Mouse (Mus musculus) midbrain, postnatal 0 days (tissue): ENCODE data around the gene Rftn1. TPM values are rescaled to one million over a fixed set of nuclear protein-coding genes. Genes with fewer than 3 reads are reported as not detected.

Source experiments
- ATAC-seq: fragments of 200-750 bp; cut with Nextera tagmentation; 2 replicates; pipeline ENCODE4 v1.8.0; 2017; ENCODE audit warnings: moderate number of reproducible peaks, mild to moderate bottlenecking, moderate TSS enrichment, moderate library complexity; ENCODE audit not compliant: low FRiP score
- DNase-seq: peaks from one replicate; pipeline ENCODE4 v3.0.0-alpha.2; 2015; ENCODE audit warnings: low spot score
- H3K27ac ChIP-seq: fragments of 300-500 bp; sonication (generic); 2 replicates; pipeline ENCODE4 v1.5.1; 2014; ENCODE audit warnings: low read depth, mild to moderate bottlenecking, low read length, mixed read lengths
- H3K27me3 ChIP-seq: fragments of 300-500 bp; sonication (generic); 2 replicates; pipeline ENCODE4 v1.6.1; 2014; ENCODE audit warnings: low read length, control low read depth, mixed read lengths; ENCODE audit not compliant: insufficient read depth
- H3K36me3 ChIP-seq: fragments of 300-500 bp; sonication (generic); 2 replicates; pipeline ENCODE4 v1.6.1; 2014; ENCODE audit warnings: low read length, control low read depth, mixed read lengths; ENCODE audit not compliant: insufficient read depth
- H3K4me1 ChIP-seq: fragments of 300-500 bp; sonication (generic); 2 replicates; pipeline ENCODE4 v1.6.1; 2014; ENCODE audit warnings: mild to moderate bottlenecking, control low read depth, antibody characterized with exemption, low read length, mixed read lengths; ENCODE audit not compliant: insufficient read depth
- H3K4me2 ChIP-seq: fragments of 300-500 bp; sonication (generic); 2 replicates; pipeline ENCODE4 v1.6.1; 2014; ENCODE audit warnings: low read depth, mild to moderate bottlenecking, low read length, mixed read lengths; ENCODE audit not compliant: poor library complexity, severe bottlenecking
- H3K4me3 ChIP-seq: fragments of 300-500 bp; sonication (generic); 2 replicates; pipeline ENCODE4 v1.5.1; 2014; ENCODE audit warnings: low read depth, mild to moderate bottlenecking, low read length, moderate library complexity
- H3K9ac ChIP-seq: fragments of 300-500 bp; sonication (generic); replicated peaks from 2 replicates; pipeline ENCODE4 v1.6.1; 2014; ENCODE audit warnings: mild to moderate bottlenecking, low read length, moderate library complexity, mixed read lengths; ENCODE audit not compliant: poor library complexity, severe bottlenecking
- H3K9me3 ChIP-seq: fragments of 300-500 bp; sonication (generic); 2 replicates; pipeline ENCODE4 v1.6.1; 2016; ENCODE audit warnings: low read length, control low read depth
- CTCF ChIP-seq: IDR thresholded peaks from 2 replicates; pipeline ENCODE4 v1.5.1; 2016; ENCODE audit warnings: antibody characterized with exemption, mild to moderate bottlenecking
- WGBS: fragments of 180-500 bp; shearing (Covaris S2); extraction: QIAGEN DNeasy Blood & Tissue Kit; methylation state at CpG from one replicate; pipeline ENCODE4 v1.1.7; 2014; 5-methylcytosine and 5-hydroxymethylcytosine counted together
- polyA plus RNA-seq: library from polyadenylated mRNA; unstranded; fragments of >200 nt; fragmentation: Nextera tagmentation; extraction: Ambion mirVana; gene quantifications from 2 replicates; pipeline ENCODE4 v1.2.1, GENCODE M21; 2015
- total RNA-seq: library from RNA; depleted of rRNA; stranded (reverse); fragments of >200 nt; gene quantifications from 2 replicates; pipeline ENCODE4 v1.2.3, GENCODE M21; 2014

Rftn1 gene
- total and polyA plus RNA-seq, 2 experiments from 2014 or later = 28.2 to 46.4 TPM

- WGBS = 80% methylated on average over 12 of the region's 12 CpGs
- Histone ChIP-seq H3K4me2 (peak overlapping the region; percentile 92), H3K36me3 (no peaks in the 10 kb centered on the region), H3K9ac (no peak overlapping the region), H3K4me3 (peak overlapping the region; percentile 75; the same call in 1 of the 2 replicates), H3K27ac (no peak overlapping the region), H3K9me3 (no peaks in the 10 kb centered on the region), H3K4me1 (peaks cover 22% of the 10 kb centered on the region), H3K27me3 (no peaks in the 10 kb centered on the region; the same call in 1 of the 2 replicates)
- ATAC-seq (no peak), DNase-seq (no peak)
- no peak for TF ChIP-seq CTCF
Measured at GRCm38 (mm10) chr17:50188662-50189345, 1.7 kb downstream of the Rftn1 start.

GRCm38 (mm10) chr17:50185616-50186015, 4.9 kb downstream of the Rftn1 start:
- Histone ChIP-seq H3K4me3 (no peak overlapping the region), H3K4me1 (peaks cover 12% of the 10 kb centered on the region; the same call in 1 of the 2 replicates), H3K27me3 (no peaks in the 10 kb centered on the region; the same call in 1 of the 2 replicates), H3K9ac (no peak overlapping the region), H3K9me3 (no peaks in the 10 kb centered on the region), H3K4me2 (no peak overlapping the region), H3K36me3 (no peaks in the 10 kb centered on the region), H3K27ac (no peak overlapping the region)
- ATAC-seq = no peak
- DNase-seq = no peak
- TF ChIP-seq CTCF = no peak
- 93% methylated on average over 5 of the region's 5 CpGs for WGBS

- Histone ChIP-seq H3K9ac (no peak overlapping the region), H3K4me2 (no peak overlapping the region), H3K27ac (no peak overlapping the region), H3K4me3 (no peak overlapping the region), H3K27me3 (no peaks in the 10 kb centered on the region), H3K36me3 (no peaks in the 10 kb centered on the region), H3K9me3 (no peaks in the 10 kb centered on the region), H3K4me1 (peaks cover 12% of the 10 kb centered on the region; the same call in 1 of the 2 replicates)
- no peak for TF ChIP-seq CTCF
- DNase-seq (no peak), ATAC-seq (no peak)
- 79% methylated on average over 4 of the region's 4 CpGs for WGBS
Measured at GRCm38 (mm10) chr17:50185083-50185482, 5.4 kb downstream of the Rftn1 start.

GRCm38 (mm10) chr17:50184217-50185038, 6.0 kb downstream of the Rftn1 start:
- DNase-seq = no peak
- peak overlapping the region; percentile 26 for H3K27ac ChIP-seq

DNA sequence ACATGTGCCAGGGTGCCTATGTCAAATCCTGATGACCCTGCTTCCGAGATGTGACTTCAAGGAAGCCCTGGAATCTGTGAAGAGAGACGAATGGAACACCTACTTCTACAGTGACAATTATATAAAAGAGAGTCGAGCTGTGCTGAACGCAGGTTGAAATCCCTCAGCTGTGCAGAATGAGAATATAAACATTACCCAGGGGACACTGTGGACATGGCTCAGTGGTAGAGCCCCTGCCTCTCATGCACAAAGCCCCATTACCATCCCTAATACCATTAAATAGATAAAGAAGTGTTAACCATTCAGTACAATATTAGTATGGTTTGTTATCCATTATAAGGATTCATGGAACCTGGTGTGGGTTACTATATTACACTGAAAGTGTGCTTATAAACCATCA, 7.2 kb downstream of the Rftn1 start:
- TF ChIP-seq CTCF = no peak
- H3K27me3 ChIP-seq = no peaks in the 10 kb centered on the region
- peaks cover 12% of the 10 kb centered on the region; the same call in 1 of the 2 replicates for H3K4me1 ChIP-seq
- no peaks in the 10 kb centered on the region for H3K36me3 ChIP-seq
- H3K9me3 ChIP-seq = no peaks in the 10 kb centered on the region
- no peak for DNase-seq
- no peak overlapping the region for H3K9ac ChIP-seq
- H3K4me3 ChIP-seq = no peak overlapping the region
- 48% methylated on average over 4 of the region's 4 CpGs for WGBS
- no peak for ATAC-seq
- no peak overlapping the region for H3K4me2 ChIP-seq
- no peak overlapping the region for H3K27ac ChIP-seq

More at GRCm38 (mm10) chr17:50184217-50185038, 6.0 kb downstream of the Rftn1 start:
- H3K4me2 ChIP-seq = no peak overlapping the region
- ATAC-seq = no peak
- TF ChIP-seq CTCF = no peak
- no peaks in the 10 kb centered on the region for H3K36me3 ChIP-seq
- peaks cover 12% of the 10 kb centered on the region; the same call in 1 of the 2 replicates for H3K4me1 ChIP-seq
- no peak overlapping the region; the same call in 1 of the 2 replicates for H3K9ac ChIP-seq
- H3K27me3 ChIP-seq = no peaks in the 10 kb centered on the region
- WGBS = 41% methylated on average over 12 of the region's 12 CpGs
- H3K4me3 ChIP-seq = no peak overlapping the region
- H3K9me3 ChIP-seq = no peaks in the 10 kb centered on the region

DNA sequence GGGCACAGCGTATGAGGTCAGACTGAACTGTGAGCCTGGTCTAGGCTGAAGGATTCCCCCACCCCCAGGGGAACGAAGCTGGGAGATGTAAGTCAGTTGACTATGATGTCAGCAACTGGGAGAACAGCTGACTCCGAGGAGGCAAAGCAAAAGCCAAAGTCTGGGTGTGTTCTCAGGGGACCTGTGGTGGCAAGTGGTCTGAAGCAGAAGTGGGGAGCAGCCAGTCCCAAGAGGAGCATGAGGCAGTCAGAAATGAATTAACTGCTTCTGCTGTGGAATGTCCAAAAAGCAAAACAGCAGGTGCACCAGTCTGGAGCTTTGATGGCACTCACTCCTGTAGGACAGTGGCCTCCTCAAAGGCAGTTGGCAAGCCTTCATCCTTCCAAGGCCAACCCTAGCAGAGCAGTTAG, 7.9 kb downstream of the Rftn1 start:
- TF ChIP-seq CTCF = no peak
- WGBS = 72% methylated on average over 3 of the region's 3 CpGs

More for the DNA sequence above, 7.9 kb downstream of the Rftn1 start:
- Histone ChIP-seq H3K27ac (no peak overlapping the region), H3K9ac (no peak overlapping the region), H3K4me1 (peaks cover 12% of the 10 kb centered on the region; the same call in 1 of the 2 replicates), H3K9me3 (no peaks in the 10 kb centered on the region), H3K27me3 (no peaks in the 10 kb centered on the region), H3K4me2 (no peak overlapping the region), H3K4me3 (no peak overlapping the region), H3K36me3 (no peaks in the 10 kb centered on the region)
- ATAC-seq (no peak), DNase-seq (no peak)
